Comparison of ENCODE assay signal across 20 mouse cellular contexts in genomic region chr10:61443876-61444275, GRCm38 (mm10). TPM values are rescaled to one million over a fixed set of nuclear protein-coding genes. Genes with fewer than 3 reads are reported as not detected.
DNase-seq lines count a peak whose midpoint lies in the region; ATAC-seq and TF ChIP-seq lines count a peak whose summit lies in the region.
"Had no signal": no experiment of that assay in that cellular context is flagged by ENCODE, and none has a peak within 500 bp of the region (broad histone marks: within the 10 kb centered on the region; RNA-seq: fewer than 3 reads in every experiment).

No protein-coding gene starts in this region.

- no peaks in the 10 kb centered on the region for H3K27me3 ChIP-seq in heart, embryonic 10.5 days (ENCODE audit: insufficient read depth, poor library complexity, severe bottlenecking)
- H3K27me3 ChIP-seq in embryonic facial prominence, embryonic 15.5 days: no peaks in the 10 kb centered on the region
- no peaks in the 10 kb centered on the region for H3K27me3 ChIP-seq in liver, postnatal 0 days (ENCODE audit: insufficient read depth, low read length)

- no peak for TF ChIP-seq EP300 in liver, postnatal 0 days (IDR thresholded peaks at IDR 0.05; ENCODE audit: low read depth)

- no peak overlapping the region for H3K4me2 ChIP-seq in embryonic facial prominence, embryonic 15.5 days (replicated peaks)
- H3K4me2 ChIP-seq in liver, postnatal 0 days (ENCODE audit: low read depth, low read length): no peak overlapping the region

- peak; percentile 59 for DNase-seq in heart, embryonic 10.5 days (ENCODE audit: low spot score)
- no peak for DNase-seq in heart, adult 11 months
- no peak for DNase-seq in layer of hippocampus, adult 2 months (ENCODE audit: low spot score in 2 of 2)
- DNase-seq in layer of hippocampus, adult 9-10 months (ENCODE audit: low spot score): no peak
- no peak for DNase-seq in liver, postnatal 0 days
- no peak for DNase-seq in left cerebral cortex, postnatal 10 days (ENCODE audit: extremely low spot score in 1 of 2, low spot score in 2 of 2)
- DNase-seq: adrenal gland, postnatal 10 days; B cell, adult 2 months; cerebellum, postnatal 10 days; gastrocnemius, postnatal 36 days; heart, postnatal 36 days; kidney, postnatal 25 days; lung, adult 18-20 months; lung, postnatal 4 days; right cerebral cortex, adult 18-20 months; thymus, postnatal 4 days had no signal

- 72% methylated on average over 1 of the region's 1 CpGs for WGBS in heart, embryonic 10.5 days
- 46% methylated on average over 1 of the region's 1 CpGs for WGBS in embryonic facial prominence, embryonic 15.5 days
- WGBS in liver, postnatal 0 days (ENCODE audit: insufficient replicate concordance): 74% methylated on average over 1 of the region's 1 CpGs

- no peak overlapping the region for H3K9ac ChIP-seq in embryonic facial prominence, embryonic 15.5 days
- H3K9ac ChIP-seq in liver, postnatal 0 days (replicated peaks): 0 out of 2 replicates have a peak overlapping the region, but pooled peaks have one; percentile 6

- no peak overlapping the region for H3K27ac ChIP-seq in heart, embryonic 10.5 days
- peak overlapping the region; percentile 73 for H3K27ac ChIP-seq in layer of hippocampus, adult 2 months
- H3K27ac ChIP-seq in embryonic facial prominence, embryonic 15.5 days (replicated peaks): peak overlapping the region; percentile 71; the same call in 1 of the 2 replicates
- H3K27ac ChIP-seq in liver, postnatal 0 days (ENCODE audit: low read depth): no peak overlapping the region

- no peak overlapping the region for H3K4me3 ChIP-seq in heart, embryonic 10.5 days
- H3K4me3 ChIP-seq in layer of hippocampus, adult 2 months: no peak overlapping the region
- no peak overlapping the region for H3K4me3 ChIP-seq in embryonic facial prominence, embryonic 15.5 days (replicated peaks)
- no peak overlapping the region for H3K4me3 ChIP-seq in liver, postnatal 0 days (ENCODE audit: low read depth, low read length)

- peaks cover 28% of the 10 kb centered on the region for H3K36me3 ChIP-seq in heart, embryonic 10.5 days
- H3K36me3 ChIP-seq in embryonic facial prominence, embryonic 15.5 days: no peaks in the 10 kb centered on the region
- H3K36me3 ChIP-seq in liver, postnatal 0 days (replicated peaks; ENCODE audit: insufficient read depth, low read length): peaks cover 33% of the 10 kb centered on the region

- intact Hi-C loops in left cerebral cortex, postnatal 10 days (cut with DNase I): no loop called here

- TF ChIP-seq CTCF in layer of hippocampus, adult 2 months (conservative IDR thresholded peaks at IDR 0.05): no peak
- TF ChIP-seq CTCF in liver, postnatal 0 days (IDR thresholded peaks at IDR 0.05; ENCODE audit: low read depth): no peak

- H3K4me1 ChIP-seq in heart, embryonic 10.5 days: peaks cover 61% of the 10 kb centered on the region
- peaks cover 50% of the 10 kb centered on the region for H3K4me1 ChIP-seq in embryonic facial prominence, embryonic 15.5 days
- H3K4me1 ChIP-seq in liver, postnatal 0 days (ENCODE audit: insufficient read depth): peaks cover 42% of the 10 kb centered on the region

- H3K9me3 ChIP-seq in heart, embryonic 10.5 days: no peaks in the 10 kb centered on the region
- no peaks in the 10 kb centered on the region for H3K9me3 ChIP-seq in embryonic facial prominence, embryonic 15.5 days (replicated peaks)
- H3K9me3 ChIP-seq in liver, postnatal 0 days (ENCODE audit: low read length): no peaks in the 10 kb centered on the region

- no peak for ATAC-seq in embryonic facial prominence, embryonic 15.5 days (ENCODE audit: insufficient number of reproducible peaks, low FRiP score, low TSS enrichment, low read depth)
- no peak for ATAC-seq in liver, postnatal 0 days
- ATAC-seq: forebrain, embryonic 14.5 days; inflammation-experienced regulatory T-cells, adult 6 months; midbrain, embryonic 16.5 days had no signal

RNA-seq across cellular contexts. Expression of gene Eif4ebp2, which starts 8.6 kb away (rescaled TPM):
- polyA plus RNA-seq in heart, embryonic 10.5 days (2016; fragmentation: Nextera tagmentation; extraction: Ambion mirVana): 51.2 and 53.1 TPM in 2 replicates
- 10 to 100 TPM; 47.6 to 57.0 TPM for total RNA-seq in layer of hippocampus, adult 2 months (2021)
- polyA plus RNA-seq in embryonic facial prominence, embryonic 15.5 days (2015; fragmentation: Nextera tagmentation; extraction: Ambion mirVana): 66.0 and 66.9 TPM in 2 replicates
- polyA plus RNA-seq in liver, postnatal 0 days (2015; fragmentation: Nextera tagmentation; extraction: Ambion mirVana): 43.6 and 46.4 TPM in 2 replicates
- total RNA-seq in left cerebral cortex, postnatal 10 days (2021): 10 to 100 TPM; 42.1 to 46.1 TPM

RNA-seq across cellular contexts. Expression of gene Nodal, which starts 26.1 kb away (rescaled TPM):
- polyA plus RNA-seq in heart, embryonic 10.5 days (2016; fragmentation: Nextera tagmentation; extraction: Ambion mirVana): 0.28 TPM in 1 of 2 replicates, not detected in the other
- under 1 TPM; 0.23 to 0.27 TPM for total RNA-seq in layer of hippocampus, adult 2 months (2021)
- 0.08 and 0.20 TPM in 2 replicates for polyA plus RNA-seq in embryonic facial prominence, embryonic 15.5 days (2015; fragmentation: Nextera tagmentation; extraction: Ambion mirVana)
- polyA plus RNA-seq in liver, postnatal 0 days (2015; fragmentation: Nextera tagmentation; extraction: Ambion mirVana): 0.08 and 0.19 TPM in 2 replicates
- total RNA-seq in left cerebral cortex, postnatal 10 days (2021): under 1 TPM; 0.15 to 0.39 TPM
- polyA plus RNA-seq: forebrain, embryonic 14.5 days had no signal

RNA-seq across cellular contexts. Expression of gene Lrrc20, which starts 31.7 kb away (rescaled TPM):
- polyA plus RNA-seq in heart, embryonic 10.5 days (2016; fragmentation: Nextera tagmentation; extraction: Ambion mirVana): 10.5 and 14.0 TPM in 2 replicates
- total RNA-seq in layer of hippocampus, adult 2 months (2021): 10 to 100 TPM; 21.4 to 24.4 TPM
- 10.0 and 10.5 TPM in 2 replicates for polyA plus RNA-seq in embryonic facial prominence, embryonic 15.5 days (2015; fragmentation: Nextera tagmentation; extraction: Ambion mirVana)
- 3.0 TPM in 2 replicates for polyA plus RNA-seq in liver, postnatal 0 days (2015; fragmentation: Nextera tagmentation; extraction: Ambion mirVana)
- total RNA-seq in left cerebral cortex, postnatal 10 days (2021): 10 to 100 TPM; 13.2 to 15.0 TPM

Comparison
In these comparisons a context has a peak if more than half of its experiments do, and no peak if none do; other contexts are left out.
1. H3K27ac ChIP-seq: peak in layer of hippocampus, adult 2 months (single experiment) and embryonic facial prominence, embryonic 15.5 days (single experiment); none in heart, embryonic 10.5 days (single experiment) and liver, postnatal 0 days (single experiment).